Mouse (Mus musculus) neural tube, embryonic 11.5 days (tissue): ENCODE data around the gene Zfhx2. TPM values are rescaled to one million over a fixed set of nuclear protein-coding genes. Genes with fewer than 3 reads are reported as not detected.

Experiments used
- ATAC-seq: fragments of 200-750 bp; cut with Nextera tagmentation; 2 replicates; pipeline ENCODE4 v1.8.0; 2017; ENCODE audit warnings: moderate number of reproducible peaks, mild to moderate bottlenecking, moderate TSS enrichment, moderate library complexity; ENCODE audit not compliant: insufficient read depth, low FRiP score, low TSS enrichment
- DNase-seq: peaks from one replicate; pipeline ENCODE4 v3.0.0-alpha.2; 2015; ENCODE audit warnings: low spot score
- H3K27ac ChIP-seq: fragments of 300-500 bp; sonication (generic); 2 replicates; pipeline ENCODE4 v1.5.1; 2014; ENCODE audit warnings: low read depth, mild to moderate bottlenecking, low read length
- H3K27me3 ChIP-seq: fragments of 300-500 bp; sonication (generic); 2 replicates; pipeline ENCODE4 v1.6.1; 2014; ENCODE audit warnings: mild to moderate bottlenecking, low read length, mixed read lengths; ENCODE audit not compliant: control insufficient read depth, insufficient read depth
- H3K36me3 ChIP-seq: fragments of 300-500 bp; sonication (generic); 2 replicates; pipeline ENCODE4 v1.6.1; 2014; ENCODE audit warnings: mild to moderate bottlenecking, low read length, moderate library complexity, mixed read lengths; ENCODE audit not compliant: control insufficient read depth, insufficient read depth
- H3K4me1 ChIP-seq: fragments of 300-500 bp; sonication (generic); 2 replicates; pipeline ENCODE4 v1.6.1; 2014; ENCODE audit warnings: low read length, mixed read lengths; ENCODE audit not compliant: control insufficient read depth, insufficient read depth
- H3K4me2 ChIP-seq: fragments of 300-500 bp; sonication (generic); 2 replicates; pipeline ENCODE4 v1.6.1; 2014; ENCODE audit warnings: low read depth, mild to moderate bottlenecking, moderate library complexity
- H3K4me3 ChIP-seq: fragments of 300-500 bp; sonication (generic); 2 replicates; pipeline ENCODE4 v1.5.1; 2014; ENCODE audit warnings: low read depth, low read length
- H3K9ac ChIP-seq: fragments of 300-500 bp; sonication (generic); 2 replicates; pipeline ENCODE4 v1.6.1; 2014; ENCODE audit warnings: mild to moderate bottlenecking, low read length
- H3K9me3 ChIP-seq: fragments of 300-500 bp; sonication (generic); 2 replicates; pipeline ENCODE4 v1.6.1; 2016; ENCODE audit warnings: low read length; ENCODE audit not compliant: control insufficient read depth
- WGBS: fragments of 180-500 bp; shearing (Covaris S2); extraction: QIAGEN DNeasy Blood & Tissue Kit; methylation state at CpG from one replicate; pipeline ENCODE4 v1.1.7; 2014; 5-methylcytosine and 5-hydroxymethylcytosine counted together
- polyA plus RNA-seq: library from polyadenylated mRNA; unstranded; fragments of >200 nt; fragmentation: Nextera tagmentation; extraction: Ambion mirVana; gene quantifications from 2 replicates; pipeline ENCODE4 v1.2.1, GENCODE M21; 2014

Gene Zfhx2
- polyA plus RNA-seq, 1 experiment from 2014 or later, result 16.6 TPM

- Histone ChIP-seq H3K9me3 (no peaks in the 10 kb centered on the region), H3K27ac (peak overlapping the region; percentile 60), H3K27me3 (no peaks in the 10 kb centered on the region), H3K9ac (no peak overlapping the region), H3K4me3 (0 out of 2 replicates have a peak overlapping the region, but pooled peaks have one; percentile 1), H3K36me3 (0 out of 2 replicates have a peak, but pooled peaks cover 4% of the 10 kb centered on the region), H3K4me1 (peaks cover 14% of the 10 kb centered on the region), H3K4me2 (peak overlapping the region; percentile 47)
- ATAC-seq (no peak), DNase-seq (no peak)
- 9% methylated on average over 15 of the region's 15 CpGs for WGBS
These were observed 14.4 kb downstream of the Zfhx2 start for GRCm38 (mm10) chr14:55077481-55078365.

DNA sequence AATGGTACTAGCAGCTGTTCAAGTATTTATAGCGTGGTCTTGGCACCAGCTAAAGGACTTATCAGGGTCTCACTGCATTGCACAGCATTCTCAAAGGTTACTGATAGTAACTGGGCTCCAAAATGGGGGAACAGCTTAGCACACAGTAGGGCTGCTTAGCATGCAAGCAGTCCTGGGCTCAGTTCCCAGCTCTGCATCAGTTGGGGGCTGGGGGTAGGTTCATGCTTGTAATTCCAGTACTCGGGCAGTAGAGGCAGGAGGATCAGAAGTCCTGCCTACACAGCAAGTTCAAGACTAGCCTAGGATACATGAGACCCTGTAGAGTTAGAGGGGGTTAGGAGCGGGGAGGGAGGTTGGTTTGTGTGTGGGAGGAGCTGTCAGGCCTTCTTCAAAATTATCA is 15.2 kb downstream of the Zfhx2 start:
- WGBS, result 71% methylated on average over 3 of the region's 3 CpGs
- ATAC-seq (no peak), DNase-seq (no peak)
- Histone ChIP-seq H3K4me1 (peaks cover 14% of the 10 kb centered on the region), H3K4me2 (no peak overlapping the region), H3K4me3 (no peak overlapping the region), H3K9me3 (no peaks in the 10 kb centered on the region), H3K27ac (no peak overlapping the region), H3K27me3 (no peaks in the 10 kb centered on the region), H3K36me3 (0 out of 2 replicates have a peak, but pooled peaks cover 4% of the 10 kb centered on the region), H3K9ac (no peak overlapping the region)

GRCm38 (mm10) chr14:55076224-55076623 is 15.9 kb downstream of the Zfhx2 start:
- Histone ChIP-seq H3K9me3 (no peaks in the 10 kb centered on the region), H3K27ac (no peak overlapping the region), H3K36me3 (0 out of 2 replicates have a peak, but pooled peaks cover 4% of the 10 kb centered on the region), H3K4me1 (peaks cover 14% of the 10 kb centered on the region), H3K4me2 (no peak overlapping the region), H3K4me3 (no peak overlapping the region), H3K9ac (no peak overlapping the region), H3K27me3 (no peaks in the 10 kb centered on the region)
- DNase-seq, result no peak
- 52% methylated on average over 6 of the region's 6 CpGs for WGBS
- no peak for ATAC-seq

- ATAC-seq, result no peak
- no peak for DNase-seq
- Histone ChIP-seq H3K27me3 (no peaks in the 10 kb centered on the region), H3K4me3 (no peak overlapping the region), H3K27ac (no peak overlapping the region), H3K36me3 (0 out of 2 replicates have a peak, but pooled peaks cover 4% of the 10 kb centered on the region), H3K4me1 (peaks cover 13% of the 10 kb centered on the region), H3K4me2 (no peak overlapping the region), H3K9ac (no peak overlapping the region), H3K9me3 (no peaks in the 10 kb centered on the region)
- WGBS, result 88% methylated on average over 12 of the region's 12 CpGs
These were observed 17.7 kb downstream of the Zfhx2 start for GRCm38 (mm10) chr14:55074416-55074815.

- Histone ChIP-seq H3K27me3 (no peaks in the 10 kb centered on the region), H3K4me3 (no peak overlapping the region), H3K36me3 (peaks cover 4% of the 10 kb centered on the region), H3K4me2 (no peak overlapping the region), H3K9me3 (no peaks in the 10 kb centered on the region), H3K4me1 (no peaks in the 10 kb centered on the region), H3K27ac (no peak overlapping the region), H3K9ac (no peak overlapping the region)
- ATAC-seq, result no peak
- no peak for DNase-seq
- WGBS, result 19% methylated on average over 19 of the region's 19 CpGs
These were observed 20.4 kb downstream of the Zfhx2 start for GRCm38 (mm10) chr14:55071756-55072155.

DNA sequence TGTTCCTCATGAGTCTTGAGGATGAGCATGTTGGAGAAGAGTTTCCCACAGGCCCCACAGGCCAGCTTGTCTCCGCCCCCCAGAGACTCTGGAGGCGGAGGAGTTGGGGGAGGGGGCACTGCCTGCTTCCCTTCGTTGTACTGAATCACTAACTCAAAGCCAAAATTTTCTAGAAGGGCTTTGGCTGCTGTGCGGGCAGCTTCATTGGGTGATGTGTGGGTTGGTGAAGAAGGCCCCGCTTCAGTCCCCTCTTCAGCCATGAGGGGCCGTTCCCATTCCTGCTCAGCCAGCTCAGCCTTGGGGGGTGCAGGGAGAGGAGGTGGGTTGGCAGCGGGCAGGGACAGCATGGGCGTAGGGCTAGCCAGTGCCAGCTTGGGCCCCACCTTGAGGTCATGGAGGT is 26.1 kb downstream of the Zfhx2 start:
- no peak overlapping the region for H3K4me2 ChIP-seq
- 93% methylated on average over 8 of the region's 8 CpGs for WGBS
- H3K36me3 ChIP-seq, result peaks cover 4% of the 10 kb centered on the region
- H3K4me1 ChIP-seq, result peaks cover 14% of the 10 kb centered on the region
- DNase-seq, result no peak
- H3K27me3 ChIP-seq, result no peaks in the 10 kb centered on the region; the same call in 1 of the 2 replicates
- no peak overlapping the region for H3K27ac ChIP-seq
- no peak for ATAC-seq
- no peak overlapping the region for H3K9ac ChIP-seq
- no peak overlapping the region for H3K4me3 ChIP-seq
- H3K9me3 ChIP-seq, result no peaks in the 10 kb centered on the region

- Histone ChIP-seq H3K27me3 (no peaks in the 10 kb centered on the region; the same call in 1 of the 2 replicates), H3K9me3 (no peaks in the 10 kb centered on the region), H3K9ac (no peak overlapping the region), H3K4me3 (no peak overlapping the region), H3K27ac (no peak overlapping the region), H3K4me1 (peaks cover 14% of the 10 kb centered on the region), H3K36me3 (peaks cover 4% of the 10 kb centered on the region), H3K4me2 (no peak overlapping the region)
- WGBS, result 84% methylated on average over 13 of the region's 13 CpGs
- DNase-seq (no peak), ATAC-seq (no peak)
These were observed 26.7 kb downstream of the Zfhx2 start for GRCm38 (mm10) chr14:55065391-55065790.

DNA sequence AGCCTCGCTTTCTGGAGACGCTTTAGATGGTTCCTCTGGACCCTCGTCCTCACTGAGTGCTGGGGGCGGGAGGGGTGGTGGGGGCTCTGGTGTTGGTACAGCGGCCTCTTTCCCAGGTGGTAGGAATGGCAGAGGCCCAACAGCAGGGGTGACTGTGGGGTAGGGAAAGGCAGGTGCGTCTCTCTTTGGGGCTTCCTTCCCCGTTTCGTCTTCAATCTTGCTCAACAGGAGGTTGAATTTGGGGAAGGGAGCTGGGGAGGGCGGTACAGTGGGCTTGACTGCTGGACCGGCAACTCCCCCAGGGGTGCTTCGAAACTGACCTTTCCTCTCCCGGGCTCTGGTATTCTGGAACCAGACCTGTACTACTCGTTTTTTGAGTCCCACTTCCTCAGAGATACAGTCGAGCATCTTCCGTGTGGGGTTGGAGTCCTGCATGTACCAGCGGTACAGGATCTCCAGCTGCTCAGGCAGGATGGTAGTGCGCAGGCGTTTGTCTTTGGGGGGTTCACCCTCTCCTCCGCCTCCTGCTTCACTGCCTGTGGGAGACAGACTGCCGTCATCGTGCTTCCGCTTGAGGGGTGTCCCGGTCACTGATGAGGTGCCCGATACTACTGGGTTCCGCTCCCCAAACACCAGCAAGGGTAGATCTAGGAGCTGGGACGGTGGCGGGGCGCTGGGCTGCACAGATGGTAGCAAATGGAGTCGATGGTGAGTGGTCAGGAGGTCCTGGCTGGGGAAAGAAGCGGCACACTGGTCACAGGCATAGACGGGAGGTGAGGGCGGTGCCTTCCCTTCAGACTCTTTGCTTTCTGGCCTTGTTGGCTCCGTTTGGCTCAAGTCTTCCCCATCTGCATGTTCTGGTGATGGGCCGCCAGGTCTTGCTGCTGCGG is 27.4 kb downstream of the Zfhx2 start:
- Histone ChIP-seq H3K9ac (no peak overlapping the region), H3K36me3 (peaks cover 4% of the 10 kb centered on the region), H3K9me3 (no peaks in the 10 kb centered on the region), H3K4me3 (no peak overlapping the region), H3K27ac (no peak overlapping the region), H3K4me1 (peaks cover 14% of the 10 kb centered on the region), H3K4me2 (no peak overlapping the region), H3K27me3 (no peaks in the 10 kb centered on the region; the same call in 1 of the 2 replicates)
- WGBS, result 79% methylated on average over 35 of the region's 35 CpGs
- ATAC-seq (no peak), DNase-seq (no peak)
